Mouse (Mus musculus) hindbrain, embryonic 10.5 days (tissue): ENCODE measurements around the gene Snapc4. TPM values are rescaled to one million over a fixed set of nuclear protein-coding genes. Genes with fewer than 3 reads are reported as not detected.

ENCODE experiments used
- DNase-seq: peaks from one replicate; pipeline ENCODE4 v3.0.0-alpha.2; 2017; ENCODE audit warnings: low spot score
- H3K27ac ChIP-seq: fragments of 300-500 bp; sonication (generic); 2 replicates; pipeline ENCODE4 v1.5.1; 2016; ENCODE audit warnings: mild to moderate bottlenecking, moderate library complexity
- H3K27me3 ChIP-seq: fragments of 300-500 bp; sonication (generic); 2 replicates; pipeline ENCODE4 v1.6.1; 2016; ENCODE audit warnings: mild to moderate bottlenecking; ENCODE audit not compliant: poor library complexity, insufficient read depth, severe bottlenecking
- H3K36me3 ChIP-seq: fragments of 300-500 bp; sonication (generic); 2 replicates; pipeline ENCODE4 v1.6.1; 2016; ENCODE audit warnings: mild to moderate bottlenecking, moderate library complexity
- H3K4me1 ChIP-seq: fragments of 300-500 bp; sonication (generic); replicated peaks from 2 replicates; pipeline ENCODE4 v1.6.1; 2016; ENCODE audit warnings: mild to moderate bottlenecking
- H3K4me3 ChIP-seq: fragments of 300-500 bp; sonication (generic); 2 replicates; pipeline ENCODE4 v1.5.1; 2016; ENCODE audit warnings: mild to moderate bottlenecking, moderate library complexity
- H3K9me3 ChIP-seq: fragments of 300-500 bp; sonication (generic); 2 replicates; pipeline ENCODE4 v1.6.1; 2016; ENCODE audit warnings: mild to moderate bottlenecking, moderate library complexity
- WGBS: fragments of 180-500 bp; shearing (Covaris S2); methylation state at CpG from one replicate; pipeline ENCODE4 v1.1.7; 2016; 5-methylcytosine and 5-hydroxymethylcytosine counted together
- polyA plus RNA-seq: library from polyadenylated mRNA; unstranded; fragments of >200 nt; fragmentation: Nextera tagmentation; extraction: Ambion mirVana; gene quantifications from 2 replicates; pipeline ENCODE4 v1.2.1, GENCODE M21; 2016

Gene Snapc4
- polyA plus RNA-seq, 1 experiment from 2014 or later, result 35.3 TPM

DNA sequence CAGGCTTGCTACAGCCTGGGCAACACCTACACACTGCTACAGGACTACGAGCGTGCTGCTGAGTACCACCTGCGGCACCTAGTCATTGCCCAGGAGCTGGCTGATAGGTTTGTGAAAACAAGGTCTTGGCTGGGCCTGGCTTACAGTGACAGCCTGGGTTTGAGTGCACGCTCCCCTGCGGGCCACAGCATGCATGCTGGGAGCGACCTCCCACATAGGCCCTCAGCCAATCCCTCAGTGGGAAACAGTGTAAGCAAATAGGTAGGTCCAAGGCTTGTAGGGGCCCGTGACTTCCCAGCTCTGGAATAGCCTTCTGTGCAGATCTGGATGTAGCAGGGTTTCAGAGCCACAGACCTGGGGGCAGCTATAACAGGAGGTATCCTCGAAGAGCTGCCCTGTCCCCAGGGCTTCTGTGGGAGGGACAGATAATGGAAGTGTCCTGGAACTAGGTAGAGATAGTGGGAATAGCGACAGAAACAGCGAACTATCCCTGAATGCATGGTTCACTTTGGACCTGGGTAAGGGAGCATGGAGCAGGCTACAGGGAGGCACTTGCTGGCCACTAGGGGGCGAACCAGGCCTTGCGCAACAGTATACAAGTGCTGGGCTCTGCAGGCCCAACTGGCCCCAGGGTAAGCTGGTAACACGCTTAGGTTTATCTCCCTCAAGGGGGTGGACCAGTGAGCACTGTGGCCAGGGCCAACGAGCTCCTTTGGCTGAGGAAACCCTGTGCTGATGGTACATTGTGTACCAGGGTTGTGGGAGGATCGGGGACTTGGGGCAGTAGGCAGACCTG lies 54.9 kb downstream of the Snapc4 start:
- Histone ChIP-seq H3K27me3 (no peaks in the 10 kb centered on the region), H3K9me3 (no peaks in the 10 kb centered on the region), H3K4me1 (peaks cover 14% of the 10 kb centered on the region), H3K4me3 (no peak overlapping the region), H3K36me3 (peaks cover 96% of the 10 kb centered on the region), H3K27ac (no peak overlapping the region)
- DNase-seq, result peak; percentile 72
- WGBS, result 70% methylated on average over 15 of the region's 15 CpGs

DNA sequence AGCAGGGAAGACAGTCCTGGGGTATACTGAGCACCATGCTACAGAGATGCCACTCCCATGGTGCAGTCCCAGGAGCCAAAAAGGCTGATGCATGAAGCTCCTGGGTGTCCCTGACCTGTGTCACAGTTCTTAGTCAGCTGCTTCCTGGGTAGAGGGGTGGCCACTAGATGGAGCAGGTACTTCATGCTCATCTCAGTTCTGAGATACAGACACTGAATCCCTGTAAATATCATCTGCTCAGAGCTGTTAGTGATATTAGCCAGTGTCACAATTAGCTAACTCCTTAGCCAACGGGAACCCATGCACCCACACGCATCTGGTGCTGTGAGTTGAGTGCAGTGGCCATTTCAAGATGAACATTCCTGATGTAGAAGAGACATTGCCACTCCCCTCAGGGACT lies 55.5 kb downstream of the Snapc4 start:
- H3K27me3 ChIP-seq, result no peaks in the 10 kb centered on the region
- H3K4me1 ChIP-seq, result peaks cover 14% of the 10 kb centered on the region
- no peak for DNase-seq
- H3K4me3 ChIP-seq, result no peak overlapping the region
- H3K27ac ChIP-seq, result no peak overlapping the region
- peaks cover 96% of the 10 kb centered on the region for H3K36me3 ChIP-seq
- no peaks in the 10 kb centered on the region for H3K9me3 ChIP-seq
- WGBS, result 92% methylated on average over 2 of the region's 2 CpGs

DNA sequence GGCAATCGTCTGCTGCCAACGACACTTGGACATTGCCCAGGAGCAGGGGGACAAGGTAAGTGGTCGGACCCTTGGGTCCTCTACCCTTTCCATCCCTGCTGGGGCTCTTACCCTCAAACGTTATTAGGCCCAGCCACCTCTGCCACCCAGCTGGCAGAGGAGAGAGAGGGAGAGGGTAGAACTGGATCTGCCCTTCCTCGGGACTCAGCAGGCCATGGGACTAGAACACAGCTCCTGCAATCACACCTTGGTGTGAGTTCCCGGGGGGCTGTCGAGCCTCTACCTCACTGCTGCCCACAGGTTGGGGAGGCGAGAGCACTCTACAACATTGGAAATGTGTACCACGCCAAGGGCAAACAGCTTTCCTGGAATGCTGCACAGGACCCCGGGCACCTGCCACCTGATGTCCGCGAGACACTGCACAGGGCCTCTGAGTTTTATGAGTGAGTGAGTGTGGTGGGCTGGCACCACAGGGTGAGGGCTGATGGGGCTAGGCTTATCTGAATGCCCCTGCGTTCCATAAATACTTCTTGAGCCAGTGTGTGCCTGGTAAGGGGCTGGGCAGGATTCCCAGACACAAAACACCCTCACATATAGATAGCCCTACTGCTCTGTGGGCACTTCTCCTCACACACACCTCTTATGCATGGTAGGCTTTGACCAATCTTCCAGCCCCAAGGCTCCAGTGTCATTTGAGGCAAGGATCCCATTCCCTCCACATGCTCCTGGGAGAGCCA lies 56.7 kb downstream of the Snapc4 start:
- 92% methylated on average over 13 of the region's 13 CpGs for WGBS
- Histone ChIP-seq H3K4me1 (peaks cover 18% of the 10 kb centered on the region), H3K36me3 (peaks cover 98% of the 10 kb centered on the region)

DNA sequence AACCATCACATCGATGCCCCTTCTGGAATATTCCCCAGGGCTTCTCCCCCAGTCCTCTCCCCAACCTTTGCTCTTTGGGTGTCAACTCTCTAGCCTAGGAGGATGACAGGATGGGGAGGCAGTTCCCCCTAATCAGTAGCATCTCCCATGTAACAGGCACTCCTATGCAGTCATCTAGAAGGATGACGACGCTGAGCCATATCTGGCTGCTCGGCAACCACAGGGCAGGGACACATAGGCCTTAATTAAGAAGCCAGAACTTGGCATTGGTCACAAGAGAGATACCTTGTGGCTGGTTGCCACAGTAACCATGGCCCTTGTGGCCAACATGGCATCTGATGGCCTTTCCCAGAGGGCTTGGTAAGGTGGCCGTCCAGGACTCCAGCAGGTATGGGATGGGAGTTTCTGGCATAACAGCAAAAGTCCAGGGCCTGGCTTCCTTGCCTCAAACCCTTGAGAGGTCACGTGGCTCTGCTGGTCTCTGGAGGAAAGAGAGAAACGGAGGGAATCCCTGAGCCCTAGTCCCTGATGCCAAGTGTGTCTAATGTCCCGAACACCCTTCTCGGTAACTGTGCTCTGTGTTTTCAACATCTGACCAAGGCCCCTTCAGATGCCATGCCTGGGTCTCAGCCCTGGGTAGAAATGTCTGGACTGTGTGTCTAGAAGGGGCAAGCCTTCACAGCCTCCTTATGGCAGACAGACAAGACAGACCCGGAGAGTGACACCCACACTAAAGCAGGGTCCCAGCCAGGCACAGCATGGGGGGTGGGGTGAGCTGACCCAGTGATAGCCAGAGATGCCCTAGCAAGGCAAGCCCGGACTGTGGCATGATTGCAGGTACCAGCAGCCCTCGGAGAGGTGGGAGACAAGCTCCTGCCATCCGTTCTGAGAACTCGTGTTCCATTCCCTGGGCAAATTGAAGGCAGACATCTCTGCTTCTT lies 59.9 kb downstream of the Snapc4 start:
- no peak overlapping the region for H3K4me3 ChIP-seq
- H3K4me1 ChIP-seq, result peaks cover 50% of the 10 kb centered on the region
- no peaks in the 10 kb centered on the region for H3K9me3 ChIP-seq
- 90% methylated on average over 14 of the region's 14 CpGs for WGBS
- DNase-seq, result no peak
- H3K27ac ChIP-seq, result no peak overlapping the region
- peaks cover 84% of the 10 kb centered on the region for H3K36me3 ChIP-seq
- H3K27me3 ChIP-seq, result no peaks in the 10 kb centered on the region

More for the DNA sequence above, 56.7 kb downstream of the Snapc4 start:
- H3K9me3 ChIP-seq, result no peaks in the 10 kb centered on the region
- H3K27ac ChIP-seq, result no peak overlapping the region
- no peak for DNase-seq
- no peaks in the 10 kb centered on the region for H3K27me3 ChIP-seq
- H3K4me3 ChIP-seq, result no peak overlapping the region

DNA sequence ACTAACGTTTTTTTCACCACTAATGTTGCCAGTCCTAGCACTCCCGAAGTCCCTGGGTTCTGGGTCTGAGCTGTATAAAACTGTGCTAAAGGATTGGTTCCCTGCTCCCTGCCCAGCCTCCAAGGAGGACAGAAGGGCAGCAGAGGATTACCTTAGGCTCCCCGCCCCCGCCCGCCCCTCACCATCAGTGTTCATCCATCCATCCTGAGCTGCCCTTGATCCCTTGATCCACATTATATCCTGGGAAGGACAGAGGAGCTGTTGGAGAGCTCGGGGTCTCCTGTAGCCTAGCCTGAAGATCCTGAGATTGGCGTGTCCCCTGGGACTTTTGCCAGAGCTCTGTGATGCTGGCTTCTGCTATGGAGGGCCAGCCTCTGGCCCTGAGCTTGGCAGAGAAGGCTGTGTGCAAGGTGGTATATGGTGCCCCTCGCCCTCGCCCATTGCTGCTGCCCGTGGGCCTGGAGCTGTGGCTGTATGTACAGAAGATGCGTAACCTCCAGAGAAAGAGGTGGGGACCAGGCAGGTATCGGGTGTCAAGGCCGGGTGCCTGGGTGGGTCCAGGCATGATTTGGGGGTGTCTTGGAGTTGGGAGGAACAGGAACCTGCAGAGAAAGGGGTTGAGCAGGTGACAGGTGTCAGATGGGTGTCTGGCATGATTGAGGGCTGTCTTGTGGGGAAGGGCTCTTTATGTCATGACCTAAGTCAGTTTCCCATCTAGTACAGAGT lies 60.8 kb downstream of the Snapc4 start:
- H3K4me1 ChIP-seq, result peaks cover 58% of the 10 kb centered on the region
- H3K27ac ChIP-seq, result no peak overlapping the region
- DNase-seq, result no peak
- no peaks in the 10 kb centered on the region for H3K9me3 ChIP-seq
- peaks cover 76% of the 10 kb centered on the region for H3K36me3 ChIP-seq
- 91% methylated on average over 13 of the region's 13 CpGs for WGBS
- H3K4me3 ChIP-seq, result no peak overlapping the region
- no peaks in the 10 kb centered on the region for H3K27me3 ChIP-seq

DNA sequence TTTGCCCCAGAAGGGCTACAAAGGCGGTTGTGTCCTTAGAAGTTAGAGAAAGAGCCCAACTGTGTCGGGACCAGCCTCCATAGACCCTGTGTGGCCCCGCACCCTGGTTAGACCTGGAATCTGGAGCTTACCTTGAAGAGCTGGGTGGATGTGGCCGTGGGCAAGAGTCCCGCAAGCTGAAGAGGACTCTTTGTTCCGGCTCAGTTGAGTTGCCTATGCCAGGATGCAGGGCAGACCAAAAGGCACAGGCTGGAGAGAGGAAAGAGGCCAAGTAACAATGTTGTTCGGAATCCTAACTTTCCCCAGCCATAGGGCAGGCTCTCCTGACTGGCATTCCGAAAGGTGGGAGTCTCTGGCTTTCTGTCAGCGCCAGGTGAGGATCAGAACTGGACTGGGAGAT lies 61.3 kb downstream of the Snapc4 start:
- Histone ChIP-seq H3K27ac (no peak overlapping the region), H3K27me3 (no peaks in the 10 kb centered on the region), H3K9me3 (no peaks in the 10 kb centered on the region), H3K4me3 (no peak overlapping the region), H3K36me3 (peaks cover 70% of the 10 kb centered on the region), H3K4me1 (peaks cover 64% of the 10 kb centered on the region)
- 92% methylated on average over 9 of the region's 9 CpGs for WGBS
- no peak for DNase-seq

DNA sequence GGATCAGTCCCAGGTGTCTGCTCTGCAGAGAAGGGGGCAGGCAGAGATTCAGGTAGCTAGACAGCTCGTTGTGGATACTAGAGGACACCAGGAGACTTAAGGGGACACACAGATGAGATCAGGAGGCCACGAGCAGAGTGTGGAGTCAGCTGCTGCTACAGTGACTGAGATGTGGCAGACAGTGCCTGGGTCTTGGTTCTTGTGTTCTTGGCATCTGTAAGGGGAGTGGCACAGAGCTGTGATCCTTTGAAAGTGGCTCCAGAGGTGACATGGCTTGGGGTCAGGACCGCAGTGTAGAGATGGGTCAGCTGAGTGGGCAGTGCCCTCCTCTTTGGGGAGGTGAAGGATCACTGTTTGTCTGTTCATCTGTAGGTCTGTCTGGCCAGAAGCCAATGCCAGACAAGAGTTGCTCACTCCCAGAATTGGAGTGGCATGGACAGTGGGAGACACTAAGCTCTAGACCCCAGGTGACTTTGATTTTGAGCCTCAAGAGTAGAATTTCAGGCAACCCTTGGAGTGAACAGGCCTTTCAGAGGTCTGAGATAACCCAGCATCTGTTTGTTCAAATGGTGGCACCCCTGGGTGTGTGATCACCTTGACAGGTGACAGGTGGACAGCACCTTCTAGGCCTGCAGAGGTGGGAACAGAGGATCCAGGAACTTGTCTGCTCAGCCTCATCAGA lies 62.3 kb downstream of the Snapc4 start:
- H3K27ac ChIP-seq, result no peak overlapping the region
- H3K4me3 ChIP-seq, result peak overlapping the region; percentile 95; the same call in 1 of the 2 replicates
- H3K9me3 ChIP-seq, result no peaks in the 10 kb centered on the region
- no peak for DNase-seq
- peaks cover 60% of the 10 kb centered on the region for H3K36me3 ChIP-seq
- H3K4me1 ChIP-seq, result peaks cover 67% of the 10 kb centered on the region
- WGBS, result 83% methylated on average over 3 of the region's 3 CpGs
- no peaks in the 10 kb centered on the region for H3K27me3 ChIP-seq

DNA sequence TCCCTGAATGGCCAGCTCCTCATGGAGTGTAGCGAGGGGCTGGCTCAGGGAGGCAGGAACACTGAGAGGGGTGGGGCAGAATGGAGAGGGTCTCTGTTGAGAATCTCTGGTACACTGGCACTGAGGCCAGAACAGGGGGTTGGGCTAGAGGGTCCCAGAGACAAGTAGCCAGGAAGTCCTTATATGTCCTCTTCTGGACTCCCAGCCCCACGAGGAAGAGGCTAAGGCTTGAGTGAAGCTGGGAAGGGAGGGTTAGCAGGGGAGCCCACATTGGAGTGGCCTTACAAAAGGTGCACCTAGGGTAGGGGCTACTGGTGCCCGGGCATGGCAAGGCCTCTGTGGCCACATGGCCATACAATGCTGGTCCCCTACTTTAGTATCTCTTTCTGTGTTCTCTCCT lies 63.1 kb downstream of the Snapc4 start:
- Histone ChIP-seq H3K27me3 (no peaks in the 10 kb centered on the region), H3K27ac (peak overlapping the region; percentile 98), H3K36me3 (peaks cover 53% of the 10 kb centered on the region), H3K4me1 (peaks cover 71% of the 10 kb centered on the region), H3K4me3 (peak overlapping the region; percentile 95), H3K9me3 (no peaks in the 10 kb centered on the region)
- WGBS, result 66% methylated on average over 3 of the region's 3 CpGs
- no peak for DNase-seq

DNA sequence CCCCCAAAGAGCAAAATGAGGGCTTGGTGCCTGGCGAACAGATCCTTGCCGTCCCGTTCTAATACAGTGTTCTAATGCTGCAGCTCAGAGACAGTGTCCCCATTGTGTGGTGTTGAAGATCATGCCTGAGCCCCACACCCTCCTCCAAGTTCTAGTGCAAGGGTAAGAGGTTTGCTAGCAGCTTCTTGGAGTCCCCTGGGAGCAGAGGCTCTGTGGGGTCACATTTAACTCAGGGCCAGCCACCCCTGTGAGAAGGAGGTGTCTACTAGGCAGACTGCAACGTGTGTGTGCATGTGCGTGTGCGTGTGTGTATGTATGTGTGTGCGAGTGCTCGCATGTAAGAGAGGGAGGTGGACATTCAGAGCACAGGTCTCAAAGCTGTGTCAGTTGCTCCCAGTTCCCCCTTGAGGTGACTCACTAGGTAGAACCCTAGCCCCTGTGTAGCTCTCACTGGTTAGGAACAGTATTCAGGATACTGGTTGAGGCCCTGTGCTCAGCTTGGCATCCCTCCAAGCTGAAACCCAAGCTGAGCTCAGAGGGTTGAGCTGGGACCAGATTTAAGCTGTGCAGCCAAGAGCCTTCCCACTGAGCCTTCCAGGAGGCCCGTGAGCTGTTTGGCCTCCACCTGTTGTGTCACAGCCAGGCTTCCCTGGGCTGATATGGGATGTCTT lies 63.7 kb downstream of the Snapc4 start:
- no peak for DNase-seq
- H3K4me3 ChIP-seq, result peak overlapping the region; percentile 95
- no peaks in the 10 kb centered on the region for H3K27me3 ChIP-seq
- WGBS, result 71% methylated on average over 9 of the region's 9 CpGs
- no peaks in the 10 kb centered on the region for H3K9me3 ChIP-seq
- H3K36me3 ChIP-seq, result peaks cover 46% of the 10 kb centered on the region
- peaks cover 72% of the 10 kb centered on the region for H3K4me1 ChIP-seq
- H3K27ac ChIP-seq, result peak overlapping the region; percentile 98

DNA sequence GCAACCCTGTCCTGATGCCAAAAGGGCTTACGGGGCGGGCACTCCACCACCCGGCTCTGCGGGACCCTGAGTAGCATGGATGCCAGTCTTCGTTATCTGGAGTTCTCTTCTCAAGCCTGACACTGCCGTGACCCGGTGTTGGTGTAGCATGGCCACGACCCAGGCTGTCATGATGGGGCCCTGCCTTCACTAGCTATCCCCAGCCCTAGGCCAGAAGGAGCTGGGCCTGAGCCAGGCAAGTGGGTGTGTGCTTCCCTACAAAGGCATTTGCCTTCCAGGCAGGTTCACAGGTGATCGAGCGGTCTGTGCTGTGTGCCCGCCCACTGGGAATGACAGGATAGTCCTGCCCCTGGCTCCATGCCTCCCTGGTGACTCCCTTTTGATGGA lies 64.5 kb downstream of the Snapc4 start:
- Histone ChIP-seq H3K4me3 (peak overlapping the region; percentile 95), H3K9me3 (no peaks in the 10 kb centered on the region), H3K27ac (peak overlapping the region; percentile 98), H3K4me1 (peaks cover 74% of the 10 kb centered on the region), H3K27me3 (no peaks in the 10 kb centered on the region), H3K36me3 (peaks cover 38% of the 10 kb centered on the region)
- no peak for DNase-seq
- WGBS, result 1% methylated on average over 11 of the region's 11 CpGs
